Mouse (Mus musculus) heart, adult 11 months (tissue): ENCODE measurements at regions not wholly inside any gene's neighbourhood (a gene's known extent, or its start where the extent isn't known, plus 50 kb on each side); places are given as distances from the start of the nearest gene placed in this dataset.

Experiments
- DNase-seq: peaks from one replicate; pipeline ENCODE4 v3.0.0; 2022

- peak; percentile 61 for DNase-seq
Measured at GRCm38 (mm10) chr3:133599731-133600130, 54.8 kb upstream of the Tet2 start.

GRCm38 (mm10) chr3:133600447-133601220 lies 55.7 kb upstream of the Tet2 start:
- DNase-seq: peak; percentile 98

- no peak for DNase-seq
Measured at GRCm38 (mm10) chr3:133605460-133605859, 60.5 kb upstream of the Tet2 start.

DNA sequence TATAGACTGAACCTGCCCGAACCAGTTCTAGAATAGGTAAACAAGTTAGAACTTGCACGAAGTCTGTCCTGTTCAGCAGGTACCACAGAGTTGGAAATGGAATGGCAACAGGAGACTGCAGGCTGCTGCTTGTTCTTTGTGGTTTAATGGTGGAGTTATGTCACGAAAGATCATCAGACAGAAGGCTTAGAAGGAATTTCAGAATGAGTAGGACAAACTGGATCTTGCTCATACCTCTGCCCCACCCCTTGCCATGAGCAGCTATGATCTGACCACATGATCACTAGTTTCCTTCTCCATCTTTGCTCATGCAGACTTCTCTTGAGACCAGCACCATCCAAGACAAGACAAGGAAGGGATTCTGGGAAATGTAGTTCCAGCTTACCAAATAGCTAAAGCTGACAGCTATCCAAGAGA lies 63.9 kb upstream of the Tet2 start:
- DNase-seq: no peak

- DNase-seq: peak; percentile 33
Measured at GRCm38 (mm10) chr3:133613836-133614711, 69.1 kb upstream of the Tet2 start.

GRCm38 (mm10) chr3:133614712-133615426 lies 69.9 kb upstream of the Tet2 start:
- DNase-seq: peak; percentile 82

- peak; percentile 71 for DNase-seq
Measured at GRCm38 (mm10) chr3:133617036-133617435, 72.1 kb upstream of the Tet2 start.

DNA sequence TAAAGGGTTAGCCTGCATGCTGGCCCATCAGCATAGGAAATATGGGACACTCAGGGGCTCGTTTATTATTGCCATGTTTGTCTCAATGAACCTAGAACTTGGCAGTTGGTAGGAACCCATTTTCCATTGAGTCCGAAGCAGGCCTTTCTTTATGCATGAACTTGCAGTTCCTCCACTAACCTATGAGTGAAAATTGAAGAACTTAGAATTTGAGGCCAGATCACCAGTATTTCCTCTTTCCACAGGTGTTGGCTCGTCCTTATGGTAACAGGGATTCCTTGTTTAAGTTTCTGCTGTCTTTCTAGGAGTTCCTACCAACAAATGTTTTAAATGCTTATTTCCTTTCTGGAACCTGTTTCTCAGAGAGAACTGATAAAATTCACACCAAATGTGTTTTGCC lies 73.6 kb upstream of the Tet2 start:
- peak; percentile 36 for DNase-seq

DNA sequence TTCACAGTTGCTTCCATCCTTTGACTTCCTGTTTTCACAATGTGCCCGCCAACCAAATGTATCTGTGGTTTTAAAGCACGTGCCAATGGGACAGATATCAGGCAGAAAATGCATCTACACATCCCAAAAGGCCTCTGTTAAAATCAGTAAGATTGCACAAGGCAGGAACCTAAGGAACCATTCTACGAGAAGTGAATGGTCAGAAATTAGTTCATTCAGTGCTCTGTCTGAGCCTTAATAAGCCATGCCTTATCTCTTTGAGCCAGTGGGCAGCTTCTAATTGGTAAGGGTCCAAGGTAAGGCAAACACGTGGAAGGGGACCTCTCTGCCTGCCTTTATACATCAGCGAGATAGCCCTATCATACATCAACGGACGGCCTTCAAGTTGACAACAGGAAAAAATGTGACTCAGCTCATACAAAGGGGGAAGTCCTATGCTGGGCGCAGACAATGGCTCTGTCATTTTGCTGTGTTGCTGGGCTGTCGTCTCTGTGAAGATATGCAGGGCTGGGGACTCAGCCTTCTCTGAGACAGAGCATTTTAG lies 78.3 kb upstream of the Tet2 start:
- DNase-seq: peak; percentile 93

- DNase-seq: no peak
Measured at GRCm38 (mm10) chr3:133624079-133624875, 79.3 kb upstream of the Tet2 start.

GRCm38 (mm10) chr3:133625046-133625445 lies 80.1 kb upstream of the Tet2 start:
- DNase-seq: no peak

DNA sequence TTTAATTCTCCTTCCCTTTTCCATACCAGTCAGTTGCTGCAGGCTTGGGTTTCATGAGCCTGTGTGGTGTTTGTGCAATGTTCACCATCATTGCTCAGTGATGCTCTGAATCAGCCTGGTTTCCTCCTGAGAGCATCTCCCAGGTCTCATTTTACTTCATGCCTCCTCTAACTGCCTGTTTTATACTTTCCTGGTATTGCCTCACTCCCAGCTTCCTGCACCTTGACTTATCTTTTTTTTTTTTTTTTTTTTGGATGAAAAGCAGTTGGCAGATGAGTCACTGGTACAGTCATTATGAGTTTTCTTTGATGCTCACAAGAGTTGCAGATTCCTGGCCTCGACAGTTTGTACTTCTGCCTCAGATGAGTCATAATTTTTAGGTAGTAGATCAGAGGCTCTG lies 81.5 kb upstream of the Tet2 start:
- no peak for DNase-seq

GRCm38 (mm10) chr3:133627116-133627844 lies 82.3 kb upstream of the Tet2 start:
- no peak for DNase-seq

DNA sequence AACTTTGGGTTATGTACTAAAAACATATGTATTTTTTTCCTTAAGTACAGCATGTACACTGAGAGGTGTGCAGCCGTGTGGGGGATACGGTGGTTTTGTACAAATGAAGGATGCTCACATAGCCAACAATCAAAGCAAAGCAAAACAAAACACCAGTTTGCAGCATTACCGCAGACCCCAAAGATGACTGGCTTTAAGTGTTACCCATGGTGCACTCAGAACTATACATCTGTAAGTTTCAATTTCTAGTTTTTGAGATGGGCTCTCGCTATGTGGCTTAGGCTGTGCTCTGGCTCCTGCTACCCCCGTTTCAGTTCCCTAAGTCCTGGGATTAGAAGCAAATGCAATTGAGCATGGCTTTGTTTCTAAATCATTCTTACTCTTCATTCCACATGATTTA lies 89.4 kb upstream of the Tet2 start:
- DNase-seq: peak; percentile 30

- peak; percentile 44 for DNase-seq
Measured at GRCm38 (mm10) chr3:133645604-133646003, 100.7 kb upstream of the Tet2 start.

DNA sequence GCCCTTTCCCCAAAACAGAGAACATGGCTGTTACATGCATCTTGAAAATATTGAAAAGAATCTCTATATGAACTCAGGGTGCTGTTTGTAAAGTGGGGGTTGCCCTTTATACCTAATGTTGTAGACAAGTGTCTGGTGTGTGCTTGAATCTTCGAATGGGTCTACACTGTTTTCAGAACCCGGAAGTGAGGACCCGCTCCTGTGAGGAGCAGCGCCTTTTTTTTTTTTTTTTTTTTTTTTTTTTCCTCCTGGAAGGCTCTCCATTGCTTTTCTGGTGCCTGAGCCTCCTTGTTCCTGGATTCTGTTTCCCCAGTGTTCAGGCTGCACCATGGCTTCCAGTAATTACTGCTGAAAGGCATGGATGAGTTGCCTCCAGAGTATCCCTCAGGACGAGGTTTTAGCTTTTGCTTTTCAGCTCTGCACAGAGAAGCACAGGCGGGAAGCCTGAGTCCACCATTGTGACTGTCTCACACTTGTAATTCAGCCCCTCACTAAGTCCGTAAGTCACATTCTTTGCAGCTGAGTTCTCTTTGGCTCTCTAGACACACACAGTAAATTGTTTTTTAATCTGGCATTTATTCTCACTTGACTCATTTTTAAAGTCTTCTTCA lies 101.6 kb upstream of the Tet2 start:
- DNase-seq: no peak

DNA sequence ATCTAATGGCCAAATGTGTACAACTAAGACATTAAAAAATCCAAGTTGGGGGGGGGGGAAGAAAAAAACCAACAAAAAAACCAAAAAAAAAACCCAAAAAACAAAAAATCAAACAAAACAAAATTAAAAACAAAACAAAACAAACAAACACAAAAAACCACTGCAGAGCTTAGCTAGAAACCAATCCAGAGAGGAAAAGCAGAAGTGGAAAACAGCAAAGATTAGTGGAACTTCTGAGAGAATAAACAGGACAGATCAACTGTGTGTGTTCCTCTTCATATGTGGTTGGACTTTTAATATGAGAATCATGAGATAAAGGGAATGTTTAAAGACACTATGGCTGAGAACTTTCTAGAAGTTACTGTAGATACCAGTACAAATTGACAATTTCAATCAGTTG lies 105.1 kb upstream of the Tet2 start:
- no peak for DNase-seq

DNA sequence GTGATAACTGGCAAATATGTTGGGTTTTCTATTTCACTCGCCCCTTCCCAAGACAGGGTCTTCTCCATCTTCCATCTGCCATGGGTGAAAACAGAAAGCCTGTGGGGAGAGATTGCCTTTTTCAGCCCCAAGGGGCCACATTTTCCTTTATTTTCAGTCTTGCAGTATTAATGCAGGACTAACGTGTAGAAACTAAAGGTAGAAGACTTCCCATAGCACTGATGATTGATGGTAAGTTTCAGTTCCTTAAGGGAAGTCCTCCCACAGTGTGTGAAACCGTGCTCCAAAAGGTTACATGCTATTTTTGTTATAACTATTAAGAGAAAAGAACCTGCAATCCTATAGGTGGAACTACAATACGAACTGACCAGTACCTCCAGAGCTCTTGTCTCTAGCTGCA lies 107.1 kb upstream of the Tet2 start:
- DNase-seq: no peak

GRCm38 (mm10) chr3:133659759-133660158 lies 114.8 kb upstream of the Tet2 start:
- no peak for DNase-seq

DNA sequence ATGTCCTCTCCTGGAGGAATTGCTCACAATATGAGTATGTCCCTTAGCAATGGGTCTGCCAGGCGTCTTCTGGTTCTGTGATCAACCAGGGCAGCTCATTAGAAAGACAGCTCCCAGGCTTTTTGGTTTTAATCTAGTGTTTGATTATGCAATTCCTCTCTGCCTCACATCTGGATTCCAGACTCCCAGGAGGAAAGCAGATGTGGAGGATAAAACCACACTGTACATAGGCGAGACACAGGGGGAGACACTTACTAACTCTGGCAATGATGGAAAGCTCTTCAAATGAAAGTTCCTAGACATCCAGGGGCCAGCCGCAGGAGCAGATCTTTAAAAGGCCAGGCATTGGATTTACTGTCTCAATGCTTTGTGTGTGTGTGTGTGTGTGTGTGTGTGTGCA lies 116.4 kb upstream of the Tet2 start:
- no peak for DNase-seq

DNA sequence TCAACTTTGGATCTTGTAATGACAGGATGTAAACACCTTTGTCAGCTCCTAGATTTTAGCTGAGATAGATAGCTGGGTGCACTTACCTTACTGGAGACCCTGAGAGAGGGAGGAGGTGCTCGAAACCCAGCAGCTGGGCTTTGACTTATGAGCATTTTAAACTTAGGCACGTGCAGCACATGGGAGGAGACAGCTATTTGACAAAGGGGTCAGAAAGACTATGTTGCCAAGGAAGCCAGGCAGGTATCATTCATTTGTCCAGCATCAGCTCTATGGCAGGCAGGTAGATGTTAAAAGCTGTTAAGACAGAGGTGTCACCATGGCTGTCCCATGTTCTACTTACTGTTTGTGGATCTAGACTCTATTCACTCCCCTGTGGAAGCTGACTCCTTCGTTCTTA lies 120.0 kb upstream of the Tet2 start:
- no peak for DNase-seq
